Mouse (Mus musculus): ENCODE measurements around the gene Gm11639. TPM values are rescaled to one million over a fixed set of nuclear protein-coding genes. Genes with fewer than 3 reads are reported as not detected.
A peak's percentile ranks its signal among the peaks of the same experiment; 100 is the strongest.
"Not testable (repeated sequence)": the region's sequence is repeated elsewhere in the genome, so short reads cannot be mapped to it uniquely, and the experiment has no call there.

Gene Gm11639
- total RNA-seq, 2 experiments from 2014 or later = 0.02 to 0.03 TPM

DNA sequence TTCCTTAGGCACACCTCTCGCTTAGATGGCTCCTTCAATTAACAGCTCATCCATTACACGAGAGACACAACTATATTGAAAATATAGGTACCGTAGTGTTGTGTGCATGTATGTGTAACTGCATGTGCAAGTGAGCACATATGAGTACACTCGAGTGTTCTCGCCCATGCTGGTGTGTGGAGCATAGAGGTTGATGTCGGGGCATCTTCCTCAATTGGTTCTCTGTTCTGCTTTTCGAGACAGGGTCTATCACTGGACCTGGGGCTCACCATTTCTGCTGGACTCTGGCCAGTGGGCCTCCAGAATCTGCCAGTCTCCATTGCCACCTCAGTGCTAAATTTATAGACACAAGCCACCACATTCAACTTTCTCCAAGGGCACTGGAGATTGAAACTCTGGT, 432.3 kb downstream of the Gm11639 start:
- no peak for DNase-seq

DNA sequence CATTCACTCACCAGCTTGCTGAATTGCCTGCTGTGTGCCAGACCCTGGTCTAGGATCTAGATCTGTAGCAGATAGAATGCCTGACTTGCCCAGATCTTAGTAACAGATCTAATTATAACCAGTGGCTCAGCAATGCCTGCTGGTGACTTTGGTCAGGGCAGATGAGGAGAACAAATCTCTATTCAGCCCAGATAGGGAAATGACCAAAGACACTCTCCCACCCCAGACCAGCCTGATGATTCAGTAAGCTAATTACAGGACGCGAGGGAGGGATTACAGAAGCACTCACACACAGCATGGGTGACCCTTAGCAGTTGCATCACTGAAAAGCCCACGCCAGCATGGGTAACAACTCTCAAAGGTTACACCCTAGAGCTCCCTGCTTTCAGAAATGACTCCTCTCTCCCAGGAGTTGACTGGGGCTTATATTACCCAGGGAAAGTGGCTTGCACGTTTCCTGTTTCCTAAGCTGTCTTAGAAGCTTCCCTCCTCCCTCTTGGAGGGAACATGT, 435.1 kb downstream of the Gm11639 start:
- DNase-seq = no peak

GRCm38 (mm10) chr11:105121792-105122191, 436.3 kb downstream of the Gm11639 start:
- not testable (repeated sequence) for DNase-seq

DNA sequence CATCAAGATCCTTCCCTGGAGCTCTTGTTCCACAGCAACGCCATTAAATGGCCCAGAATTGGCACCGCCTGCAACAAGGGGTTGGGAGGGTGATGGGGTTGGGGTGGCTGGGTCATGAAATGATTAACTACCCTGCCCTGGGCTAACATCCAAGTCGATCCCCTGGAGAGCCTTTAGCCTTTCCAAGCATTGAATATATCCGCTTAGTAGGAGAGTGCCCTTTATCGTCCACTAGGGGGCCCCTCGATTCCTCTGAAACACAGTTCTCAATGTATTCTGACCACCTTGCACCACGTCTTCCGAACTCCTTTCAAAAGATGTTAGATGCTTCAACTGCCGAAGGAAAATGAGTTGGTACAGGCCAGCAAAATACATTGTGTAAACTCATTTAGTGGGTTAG, 438.5 kb downstream of the Gm11639 start:
- DNase-seq = peak; percentile 30 to 50

DNA sequence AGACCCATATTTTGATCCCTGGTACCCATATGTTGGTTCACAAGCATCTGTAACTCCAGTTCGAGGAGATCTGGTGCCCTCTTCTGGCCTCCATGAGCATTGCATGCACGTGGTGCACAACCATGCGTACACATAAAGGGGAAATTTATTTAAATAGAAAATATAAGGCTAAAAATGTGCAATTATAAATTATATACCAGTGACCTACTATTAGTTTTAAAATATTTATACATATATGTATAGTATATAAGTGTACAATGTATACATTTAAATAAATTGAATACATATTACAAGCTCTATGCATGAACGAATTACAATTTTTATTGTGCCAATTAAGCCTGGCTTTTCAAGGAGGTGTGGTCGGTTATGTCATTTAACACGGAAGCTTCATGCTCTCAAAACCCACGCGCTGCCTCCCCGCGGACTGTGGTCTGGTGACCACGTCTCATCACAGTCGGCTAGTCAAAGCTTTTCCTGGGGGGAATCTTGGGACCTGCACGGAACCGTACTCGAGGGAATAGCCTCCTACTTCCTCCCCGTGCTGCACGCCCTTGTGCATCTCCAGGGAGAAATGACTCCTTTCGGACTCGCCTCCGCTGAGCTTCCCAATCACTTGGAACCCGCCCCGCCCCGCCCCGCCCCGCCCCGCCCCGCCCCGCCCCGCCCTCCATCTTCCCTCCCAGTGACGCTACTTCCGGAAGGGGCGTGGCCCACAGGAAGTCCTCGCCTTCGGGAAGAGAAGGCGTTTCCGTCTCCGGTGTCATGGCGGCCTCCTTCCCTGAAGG, 440.4 kb downstream of the Gm11639 start, which contains the start of gene Mettl2:
Mettl2 (plus strand) TSS at position 691 of the 785 bp plus-strand sequence.
- peak; percentile 82 to 88 for DNase-seq

GRCm38 (mm10) chr11:105126520-105127029, 441.1 kb downstream of the Gm11639 start:
- DNase-seq = no peak

GRCm38 (mm10) chr11:105135692-105136091, 450.2 kb downstream of the Gm11639 start:
- no peak for DNase-seq

GRCm38 (mm10) chr11:105137255-105137654, 451.7 kb downstream of the Gm11639 start:
- DNase-seq = not testable (repeated sequence)

DNA sequence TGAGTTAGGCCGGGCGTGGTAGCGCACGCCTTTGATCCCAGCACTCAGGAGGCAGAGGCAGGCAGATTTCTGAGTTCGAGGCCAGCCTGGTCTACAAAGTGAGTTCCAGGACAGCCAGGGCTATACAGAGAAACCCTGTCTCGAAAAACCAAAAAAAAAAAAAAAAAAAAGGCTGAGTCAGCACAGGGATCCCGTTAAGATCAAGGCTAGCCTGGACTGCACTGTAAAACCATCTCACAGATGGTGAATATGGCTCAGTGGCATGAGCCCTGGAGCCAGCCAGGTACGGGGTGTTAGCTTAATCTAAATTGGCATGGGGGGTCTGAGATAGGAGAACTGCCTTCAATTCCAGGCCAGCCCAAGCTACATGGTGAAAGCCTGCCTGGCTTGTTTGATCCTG, 455.0 kb downstream of the Gm11639 start:
- DNase-seq = not testable (repeated sequence)

DNA sequence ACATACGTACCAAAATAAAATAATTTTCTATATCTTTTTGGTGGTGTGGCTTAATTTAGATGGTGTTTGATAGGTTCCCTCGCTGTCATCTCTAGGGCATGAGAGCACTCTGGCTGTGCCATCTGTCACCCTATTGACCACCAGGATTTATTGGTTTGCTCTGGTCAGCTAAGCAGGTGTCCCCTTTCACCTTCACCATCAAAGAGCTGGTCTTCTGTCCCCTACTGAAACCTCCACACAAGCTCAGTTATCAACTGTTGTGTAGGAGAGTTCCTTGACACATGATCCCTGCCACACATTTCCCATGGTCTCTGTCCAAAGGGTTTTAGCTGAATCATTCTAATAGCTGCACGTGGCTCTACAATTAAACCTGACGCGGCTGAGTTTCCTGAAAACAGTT, 455.6 kb downstream of the Gm11639 start:
- DNase-seq = no peak

DNA sequence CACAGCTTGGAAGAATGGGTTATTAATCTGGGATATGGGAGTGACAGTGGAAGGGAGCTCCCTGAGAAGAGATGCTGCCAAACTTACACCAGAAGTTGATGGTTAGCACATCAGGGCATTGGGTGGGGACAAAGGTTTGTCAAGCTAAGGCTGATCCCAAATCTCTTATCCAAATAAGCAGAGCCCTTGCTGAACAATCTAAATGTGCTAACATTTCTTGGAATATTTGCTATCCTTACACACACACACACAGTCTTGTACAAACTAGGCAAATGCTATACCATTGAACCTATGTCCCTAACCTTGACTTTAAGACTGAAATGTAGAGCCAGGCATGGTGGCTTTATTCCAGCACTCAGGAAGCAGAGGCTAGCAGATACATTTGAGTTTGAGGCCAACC, 458.1 kb downstream of the Gm11639 start:
- DNase-seq = no peak

DNA sequence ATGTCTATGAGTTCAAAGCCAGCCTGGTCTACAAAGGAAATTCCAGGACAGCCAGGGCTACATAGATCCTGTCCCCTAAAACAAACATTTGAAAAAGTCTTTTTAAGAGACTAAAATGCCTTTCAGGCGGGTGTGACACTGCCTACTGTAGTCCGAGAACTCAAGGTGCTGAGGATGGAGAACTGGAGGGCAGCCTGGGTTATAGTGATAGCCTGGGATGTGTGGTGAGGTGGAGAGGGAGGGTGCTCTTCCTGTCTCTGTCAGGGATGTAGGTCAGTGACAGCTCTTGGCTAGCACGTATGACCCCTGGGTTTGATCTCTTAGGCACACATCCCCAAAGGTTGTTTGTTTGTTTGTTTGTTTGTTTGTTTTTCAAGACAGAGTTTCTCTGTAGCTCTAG, 458.6 kb downstream of the Gm11639 start:
- no peak for DNase-seq

GRCm38 (mm10) chr11:105144508-105145210, 459.2 kb downstream of the Gm11639 start:
- no peak for DNase-seq

GRCm38 (mm10) chr11:105145211-105145610, 459.7 kb downstream of the Gm11639 start:
- DNase-seq = no peak

- no peak for DNase-seq
Measured at GRCm38 (mm10) chr11:105146593-105146992, 461.1 kb downstream of the Gm11639 start, which contains the start of gene Gm10842. Gm10842 (plus strand) TSS chr11:105146893.

DNA sequence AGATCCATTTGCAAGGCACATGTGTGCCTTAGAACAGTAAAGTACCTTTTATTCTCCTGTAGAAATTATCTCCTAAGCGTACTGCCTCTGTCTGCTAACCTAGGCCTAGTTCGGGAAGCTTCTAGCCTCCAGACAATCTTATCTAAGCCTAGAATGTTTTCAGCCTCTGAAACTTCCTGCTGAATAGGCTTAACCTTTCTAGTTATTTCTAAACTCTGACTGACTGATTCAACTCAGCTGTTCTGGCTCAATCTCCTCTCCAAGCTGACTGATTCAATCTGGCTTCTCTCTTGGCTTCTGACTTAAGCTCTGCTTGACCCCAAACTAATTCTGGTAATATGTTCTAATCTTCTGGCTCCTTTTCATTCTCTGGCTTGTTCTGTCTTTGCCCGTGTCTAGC, 463.8 kb downstream of the Gm11639 start:
- DNase-seq = no peak

- no peak for DNase-seq
Measured at GRCm38 (mm10) chr11:105149766-105150165, 464.3 kb downstream of the Gm11639 start.

DNA sequence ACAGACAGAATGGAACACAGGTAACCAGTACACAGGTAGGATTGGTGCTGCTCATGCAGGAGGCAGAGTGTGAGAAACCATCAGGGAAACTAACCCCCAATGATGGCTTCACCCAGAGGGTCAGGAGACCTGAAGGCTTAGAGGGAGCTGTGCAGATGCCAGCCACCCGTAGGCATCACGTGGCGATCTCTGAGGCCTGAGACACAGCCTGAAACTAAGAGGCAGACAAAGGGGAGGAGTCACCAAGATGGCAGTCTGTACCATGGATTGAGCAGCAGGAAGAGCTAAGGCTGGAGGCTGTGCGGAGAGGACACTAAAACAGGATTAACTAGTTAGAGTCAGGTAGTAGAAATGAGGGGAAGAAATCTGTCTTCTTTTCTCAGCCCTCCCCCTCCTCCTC, 465.2 kb downstream of the Gm11639 start:
- DNase-seq = no peak

- no peak for DNase-seq
Measured at GRCm38 (mm10) chr11:105151226-105152016, 465.9 kb downstream of the Gm11639 start.

DNA sequence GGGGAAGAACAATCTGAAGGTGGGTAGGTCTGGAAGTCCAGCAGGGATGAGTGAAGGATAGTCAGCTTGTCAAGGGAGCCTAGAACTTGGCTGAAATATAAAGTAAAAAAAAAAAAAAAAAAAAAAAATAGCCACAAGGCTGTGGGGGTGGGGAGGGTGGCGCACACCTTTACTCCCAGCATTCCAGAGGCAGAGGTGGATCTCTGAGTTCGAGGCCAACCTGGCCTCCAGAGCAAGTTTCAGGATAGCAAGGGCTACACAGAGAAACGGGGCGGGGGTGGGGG, 466.5 kb downstream of the Gm11639 start:
- no peak for DNase-seq

GRCm38 (mm10) chr11:105152357-105152899, 466.9 kb downstream of the Gm11639 start:
- no peak for DNase-seq

Data from heart, adult 18-20 months (tissue).